Mouse (Mus musculus) megakaryocyte progenitor cell, adult 5-6 weeks (primary cell): ENCODE data around the gene Pak1. TPM values are rescaled to one million over a fixed set of nuclear protein-coding genes. Genes with fewer than 3 reads are reported as not detected.

Experiments used
- ATAC-seq: replicated peaks from 2 replicates; pipeline ENCODE4 v1.8.0; 2016; ENCODE audit warnings: mild to moderate bottlenecking, moderate TSS enrichment, inconsistent platforms; ENCODE audit not compliant: poor library complexity
- total RNA-seq, 2 experiments: library from RNA; stranded (forward) in 1 of 2; stranded (reverse) in 1 of 2; fragments of 157-497, 149-512 nt in 1 of 2; fragments of 200-1000 nt in 1 of 2; gene quantifications; 2 replicates each; pipeline versions ENCODE4 v1.2.3 to v1.2.4; 2015 to 2017

Pak1 gene
- total RNA-seq, 2 experiments from 2014 or later, result 41.0 to 51.7 TPM

GRCm38 (mm10) chr7:97845546-97845945 lies 57.2 kb downstream of the Pak1 start:
- no peak for ATAC-seq

- no peak for ATAC-seq
Measured at GRCm38 (mm10) chr7:97846539-97846938, 58.2 kb downstream of the Pak1 start.

GRCm38 (mm10) chr7:97849557-97849956 lies 61.2 kb downstream of the Pak1 start:
- peak; percentile 61 for ATAC-seq

GRCm38 (mm10) chr7:97850331-97850730 lies 62.0 kb downstream of the Pak1 start:
- no peak for ATAC-seq

GRCm38 (mm10) chr7:97863512-97863911 lies 75.2 kb downstream of the Pak1 start:
- peak; percentile 71 for ATAC-seq

- ATAC-seq, result no peak
Measured at GRCm38 (mm10) chr7:97864531-97864930, 76.2 kb downstream of the Pak1 start.

- ATAC-seq, result no peak
Measured at GRCm38 (mm10) chr7:97867866-97868265, 79.5 kb downstream of the Pak1 start.

- no peak for ATAC-seq
Measured at GRCm38 (mm10) chr7:97868766-97869165, 80.4 kb downstream of the Pak1 start.

GRCm38 (mm10) chr7:97872396-97872795 lies 84.1 kb downstream of the Pak1 start:
- ATAC-seq, result no peak

GRCm38 (mm10) chr7:97873317-97873716 lies 85.0 kb downstream of the Pak1 start:
- ATAC-seq, result no peak

GRCm38 (mm10) chr7:97877846-97878538 lies 89.7 kb downstream of the Pak1 start:
- no peak for ATAC-seq

GRCm38 (mm10) chr7:97911646-97912045 lies 123.3 kb downstream of the Pak1 start:
- ATAC-seq, result no peak

GRCm38 (mm10) chr7:97914833-97915516 lies 126.6 kb downstream of the Pak1 start:
- ATAC-seq, result no peak

- ATAC-seq, result no peak
Measured at GRCm38 (mm10) chr7:97919742-97920141, 131.4 kb downstream of the Pak1 start, which contains the start of gene Gdpd4. Gene Gdpd4 (plus strand): TSS chr7:97919955.

- no peak for ATAC-seq
Measured at GRCm38 (mm10) chr7:97925819-97926218, 137.5 kb downstream of the Pak1 start.

GRCm38 (mm10) chr7:97926978-97927377 lies 138.6 kb downstream of the Pak1 start:
- no peak for ATAC-seq

- no peak for ATAC-seq
Measured at GRCm38 (mm10) chr7:97944485-97944884, 156.1 kb downstream of the Pak1 start.

Other genes starting within 250 kb of the Pak1 start
- gene Aamdc, start 209.0 kb upstream of the Pak1 start, total RNA-seq (2015), result 15.6 and 21.5 TPM in 2 replicates
- 34.6 and 36.9 TPM in 2 replicates for gene Aamdc, start 209.0 kb upstream of the Pak1 start, total RNA-seq (2017)
- gene Rsf1, start 208.7 kb upstream of the Pak1 start, total RNA-seq (2015), result 23.8 and 24.4 TPM in 2 replicates
- gene Rsf1, start 208.7 kb upstream of the Pak1 start, total RNA-seq (2017), result 25.5 and 42.5 TPM in 2 replicates
- gene Clns1a, start 91.9 kb upstream of the Pak1 start, total RNA-seq (2015), result 165 and 166 TPM in 2 replicates
- gene Clns1a, start 91.9 kb upstream of the Pak1 start, total RNA-seq (2017), result 163 and 168 TPM in 2 replicates
- gene Aqp11, start 50.3 kb upstream of the Pak1 start, total RNA-seq (2015), result 4.1 and 4.3 TPM in 2 replicates
- 2.9 and 3.9 TPM in 2 replicates for gene Aqp11, start 50.3 kb upstream of the Pak1 start, total RNA-seq (2017)
- not detected in 2 replicates for gene Gdpd4, start 131.4 kb downstream of the Pak1 start, total RNA-seq (2015)
- gene Gdpd4, start 131.4 kb downstream of the Pak1 start, total RNA-seq (2017), result not detected in 2 replicates